Mouse (Mus musculus) forebrain, embryonic 12.5 days (tissue): ENCODE data around the gene AI597479. TPM values are rescaled to one million over a fixed set of nuclear protein-coding genes. Genes with fewer than 3 reads are reported as not detected.
A peak's percentile ranks its signal among the peaks of the same experiment; 100 is the strongest.

Experiments
- ATAC-seq: fragments of 200-750 bp; cut with Nextera tagmentation; 2 replicates; pipeline ENCODE4 v1.8.0; 2017; ENCODE audit warnings: moderate TSS enrichment; ENCODE audit not compliant: low FRiP score
- H3K27ac ChIP-seq: fragments of 300-500 bp; sonication (generic); 2 replicates; pipeline ENCODE4 v1.5.1; 2016; ENCODE audit warnings: mild to moderate bottlenecking
- H3K27me3 ChIP-seq: fragments of 300-500 bp; sonication (generic); 2 replicates; pipeline ENCODE4 v1.6.1; 2016; ENCODE audit warnings: mild to moderate bottlenecking
- H3K36me3 ChIP-seq: fragments of 300-500 bp; sonication (generic); replicated peaks from 2 replicates; pipeline ENCODE4 v1.6.1; 2016; ENCODE audit warnings: mild to moderate bottlenecking
- H3K4me1 ChIP-seq: fragments of 300-500 bp; sonication (generic); 2 replicates; pipeline ENCODE4 v1.6.1; 2016
- H3K4me2 ChIP-seq: fragments of 300-500 bp; sonication (generic); 2 replicates; pipeline ENCODE4 v1.6.1; 2016; ENCODE audit warnings: mild to moderate bottlenecking, moderate library complexity
- H3K4me3 ChIP-seq: fragments of 300-500 bp; sonication (generic); replicated peaks from 2 replicates; pipeline ENCODE4 v1.5.1; 2016; ENCODE audit warnings: mild to moderate bottlenecking
- H3K9ac ChIP-seq: fragments of 300-500 bp; sonication (generic); 2 replicates; pipeline ENCODE4 v1.6.1; 2016; ENCODE audit warnings: mild to moderate bottlenecking
- H3K9me3 ChIP-seq: fragments of 300-500 bp; sonication (generic); 2 replicates; pipeline ENCODE4 v1.6.1; 2016
- WGBS: fragments of 180-500 bp; shearing (Covaris S2); methylation state at CpG from one replicate; pipeline ENCODE4 v1.1.7; 2016; 5-methylcytosine and 5-hydroxymethylcytosine counted together
- polyA plus RNA-seq: library from polyadenylated mRNA; unstranded; fragments of >200 nt; fragmentation: Nextera tagmentation; extraction: Ambion mirVana; gene quantifications from 2 replicates; pipeline ENCODE4 v1.2.1, GENCODE M21; 2016

Gene AI597479
- polyA plus RNA-seq, 1 experiment from 2014 or later, result 42.9 TPM

DNA sequence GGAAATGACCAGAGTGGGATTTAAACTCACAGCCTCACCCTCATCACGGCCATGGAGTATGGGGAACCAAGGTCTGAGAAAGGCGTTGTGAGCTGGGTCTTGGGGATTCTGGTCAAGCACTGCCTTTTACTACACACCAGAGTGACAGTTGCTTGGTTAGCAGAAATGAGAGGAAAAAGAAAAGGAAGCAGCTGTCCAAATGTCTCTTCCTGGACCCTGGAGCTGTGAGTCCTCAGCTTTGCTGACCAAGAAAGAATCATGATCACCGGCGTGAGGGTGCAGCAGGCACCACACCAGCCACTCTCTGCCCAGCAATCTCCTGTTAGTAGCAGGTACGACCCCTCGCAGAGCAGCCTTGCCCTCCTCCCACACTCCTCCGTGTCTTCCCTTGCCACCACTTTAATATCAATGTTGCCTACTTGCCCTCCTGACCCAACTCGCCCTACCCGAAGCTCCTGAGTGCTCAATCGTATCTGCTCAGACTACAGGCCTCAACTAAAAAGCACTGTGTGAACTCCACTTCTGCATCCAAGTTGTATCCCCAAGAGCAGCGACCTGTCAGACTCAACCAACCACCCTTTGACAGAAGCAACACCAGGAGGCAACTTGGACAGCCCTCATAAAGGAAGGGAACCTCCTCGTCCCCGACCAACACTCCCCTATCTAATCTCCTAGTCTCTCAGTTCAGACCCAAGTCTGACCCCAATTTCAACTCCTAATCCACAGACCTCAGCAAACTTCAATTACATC is 7.0 kb upstream of the AI597479 start:
- peak overlapping the region; percentile 90 for H3K9ac ChIP-seq
- H3K4me3 ChIP-seq, result peak overlapping the region; percentile 79
- no peaks in the 10 kb centered on the region for H3K27me3 ChIP-seq
- ATAC-seq, result 0 out of 2 replicates have a peak, but pooled peaks have one; percentile 10
- no peaks in the 10 kb centered on the region for H3K36me3 ChIP-seq
- peak overlapping the region; percentile 88 for H3K4me2 ChIP-seq
- peak overlapping the region; percentile 76; the same call in 1 of the 2 replicates for H3K27ac ChIP-seq
- WGBS, result 54% methylated on average over 13 of the region's 13 CpGs
- peaks cover 16% of the 10 kb centered on the region for H3K4me1 ChIP-seq
- H3K9me3 ChIP-seq, result no peaks in the 10 kb centered on the region

DNA sequence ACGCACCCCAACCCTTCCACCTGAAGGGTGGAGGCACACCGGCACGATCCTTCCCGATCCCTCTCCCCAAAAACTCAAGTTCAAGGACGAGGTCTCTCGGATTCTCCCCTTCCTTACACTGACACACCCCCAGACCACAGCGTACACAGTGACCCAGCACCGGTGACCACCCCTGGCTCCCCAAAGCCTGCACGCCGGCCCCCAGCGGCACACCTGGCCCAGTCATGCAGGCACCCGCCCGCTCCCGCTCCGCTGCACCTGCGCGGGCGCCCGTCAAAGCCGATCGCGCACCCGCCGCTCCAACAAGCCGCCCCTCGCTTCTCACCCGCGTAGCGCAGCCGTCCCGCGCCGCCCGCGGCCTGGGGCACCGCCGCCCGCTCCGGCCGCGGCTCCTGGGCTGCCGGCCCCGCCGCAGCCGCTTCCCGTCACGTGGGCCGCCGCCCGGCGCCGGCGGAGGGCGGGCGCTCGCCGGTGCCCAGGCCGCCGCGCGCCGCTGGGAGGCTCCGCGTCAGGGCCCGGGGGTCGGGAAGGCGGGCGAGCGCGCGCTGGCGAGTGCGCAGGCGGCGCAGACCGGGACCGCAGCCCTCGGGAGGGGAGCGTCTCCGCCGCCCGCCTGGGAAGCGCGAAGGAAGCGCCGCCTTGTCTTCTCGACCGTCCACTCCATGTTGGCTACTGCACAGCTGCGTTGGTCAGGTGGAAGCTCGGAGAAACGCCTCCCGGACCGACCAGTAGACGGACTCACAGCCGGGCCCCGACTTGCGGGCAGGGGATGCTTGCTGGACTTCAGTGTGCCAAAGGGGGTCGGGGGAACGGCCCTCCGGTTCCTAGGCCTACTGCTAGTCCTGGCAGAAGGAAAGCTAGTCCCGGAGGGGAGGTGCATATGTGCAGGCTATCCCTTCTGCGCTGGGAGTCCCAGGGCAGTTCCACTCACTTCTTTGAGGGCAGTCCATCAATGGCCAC is 6.2 kb upstream of the AI597479 start:
- H3K4me1 ChIP-seq, result peaks cover 20% of the 10 kb centered on the region
- peak; percentile 89 for ATAC-seq
- peak overlapping the region; percentile 81 for H3K27ac ChIP-seq
- peak overlapping the region; percentile 88 for H3K4me2 ChIP-seq
- peak overlapping the region; percentile 90 for H3K9ac ChIP-seq
- under 1% methylated on average over 98 of the region's 102 CpGs for WGBS
- no peaks in the 10 kb centered on the region for H3K9me3 ChIP-seq
- no peaks in the 10 kb centered on the region for H3K36me3 ChIP-seq
- peak overlapping the region; percentile 79 for H3K4me3 ChIP-seq
- H3K27me3 ChIP-seq, result no peaks in the 10 kb centered on the region

DNA sequence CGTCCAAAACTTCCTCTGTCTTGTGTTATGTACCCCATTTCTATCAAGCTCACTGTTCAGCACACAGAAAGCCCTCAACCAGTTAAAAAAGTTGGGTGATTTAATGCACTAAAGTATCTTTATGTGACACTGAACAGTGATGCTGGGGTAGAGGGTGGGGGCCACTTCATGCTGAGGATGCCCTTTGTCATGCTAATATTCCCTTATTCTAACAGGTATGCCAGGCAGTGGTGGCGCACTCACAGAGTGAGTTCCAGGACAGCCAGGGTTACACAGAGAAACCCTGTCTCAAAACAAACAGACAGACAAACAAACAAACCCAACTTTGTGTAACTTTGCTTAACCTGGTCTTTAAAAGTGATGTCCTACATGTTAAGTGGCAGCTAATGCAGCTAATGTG is 4.3 kb upstream of the AI597479 start:
- no peak overlapping the region for H3K9ac ChIP-seq

DNA sequence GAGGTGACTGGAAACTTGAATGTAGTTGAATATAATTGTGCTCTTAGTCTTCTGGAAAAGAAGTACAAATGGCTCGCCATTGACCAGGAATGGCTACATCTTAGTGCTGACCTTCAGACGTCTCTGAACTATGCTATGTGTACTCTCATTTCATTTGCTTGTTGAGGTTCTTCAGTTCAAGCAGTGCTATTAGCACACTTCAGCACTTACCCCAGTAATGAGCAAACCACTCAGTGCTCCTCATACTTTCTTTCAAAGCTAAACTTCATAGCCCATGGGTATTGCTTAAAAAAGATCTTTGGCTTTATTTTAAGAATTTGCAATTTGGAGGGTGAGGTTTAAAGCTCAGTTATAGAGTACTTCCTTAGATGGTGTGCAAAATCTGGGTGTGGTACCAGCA is 10.2 kb downstream of the AI597479 start:
- H3K27me3 ChIP-seq, result no peaks in the 10 kb centered on the region
- peaks cover 56% of the 10 kb centered on the region for H3K36me3 ChIP-seq
- H3K9ac ChIP-seq, result no peak overlapping the region
- no peak for ATAC-seq
- H3K4me1 ChIP-seq, result no peaks in the 10 kb centered on the region
- H3K4me2 ChIP-seq, result no peak overlapping the region
- no peaks in the 10 kb centered on the region for H3K9me3 ChIP-seq
- 86% methylated on average over 2 of the region's 2 CpGs for WGBS
- H3K4me3 ChIP-seq, result no peak overlapping the region
- no peak overlapping the region for H3K27ac ChIP-seq

More for the DNA sequence above, 4.3 kb upstream of the AI597479 start:
- Histone ChIP-seq H3K27me3 (no peaks in the 10 kb centered on the region), H3K4me2 (no peak overlapping the region), H3K4me3 (no peak overlapping the region), H3K27ac (no peak overlapping the region), H3K9me3 (no peaks in the 10 kb centered on the region), H3K36me3 (no peaks in the 10 kb centered on the region), H3K4me1 (peaks cover 21% of the 10 kb centered on the region)
- WGBS, result 73% methylated on average over 2 of the region's 2 CpGs
- no peak for ATAC-seq

DNA sequence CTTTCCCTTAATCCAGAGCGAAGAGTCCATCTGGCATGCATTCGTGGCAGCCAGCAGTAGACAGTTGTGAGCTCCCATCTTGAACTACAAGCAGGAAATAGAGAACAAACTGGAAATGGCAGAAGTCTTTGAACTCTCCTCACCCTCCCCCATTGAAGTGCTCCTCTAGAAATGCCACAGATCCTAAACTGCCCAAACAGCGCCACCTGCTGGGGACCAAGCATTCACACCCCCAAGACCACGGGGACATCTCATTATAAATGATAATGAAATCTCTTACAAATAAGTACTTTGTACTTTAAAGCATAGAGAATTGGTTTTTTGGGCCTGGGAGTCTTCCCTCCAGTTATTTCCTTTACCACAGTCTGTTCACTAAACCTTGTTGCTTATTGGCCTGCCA is 12.0 kb downstream of the AI597479 start:
- H3K27ac ChIP-seq, result no peak overlapping the region
- 49% methylated on average over 4 of the region's 4 CpGs for WGBS
- H3K4me2 ChIP-seq, result no peak overlapping the region
- H3K4me3 ChIP-seq, result no peak overlapping the region
- no peaks in the 10 kb centered on the region for H3K9me3 ChIP-seq
- H3K27me3 ChIP-seq, result no peaks in the 10 kb centered on the region
- peaks cover 60% of the 10 kb centered on the region for H3K36me3 ChIP-seq
- no peak for ATAC-seq
- H3K9ac ChIP-seq, result no peak overlapping the region
- no peaks in the 10 kb centered on the region for H3K4me1 ChIP-seq

DNA sequence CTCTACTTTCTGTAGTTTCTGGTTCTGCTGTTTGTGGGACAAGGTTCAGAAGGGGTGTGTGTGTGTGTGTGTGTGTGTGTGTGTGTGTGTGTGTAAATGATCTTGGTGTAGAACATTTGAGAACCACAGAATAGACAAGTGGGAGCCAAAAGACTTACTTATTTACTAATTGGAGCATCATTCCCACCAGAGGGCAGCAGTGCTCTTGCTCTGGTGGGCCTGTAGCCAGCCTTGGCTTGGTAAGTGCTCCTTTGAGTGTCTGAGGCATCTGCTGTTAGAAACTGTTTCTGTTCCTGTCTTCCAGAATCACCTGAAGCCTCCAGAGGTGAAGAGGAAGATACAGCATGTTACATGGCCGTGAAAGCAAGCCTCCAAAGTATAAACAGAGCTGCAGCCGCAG is 14.4 kb downstream of the AI597479 start:
- no peaks in the 10 kb centered on the region for H3K27me3 ChIP-seq
- no peaks in the 10 kb centered on the region for H3K9me3 ChIP-seq
- H3K9ac ChIP-seq, result no peak overlapping the region
- no peak for ATAC-seq
- H3K36me3 ChIP-seq, result peaks cover 59% of the 10 kb centered on the region
- H3K4me2 ChIP-seq, result no peak overlapping the region
- no peak overlapping the region for H3K4me3 ChIP-seq
- no peaks in the 10 kb centered on the region for H3K4me1 ChIP-seq
- H3K27ac ChIP-seq, result no peak overlapping the region
- WGBS, result 87% methylated on average over 2 of the region's 2 CpGs

DNA sequence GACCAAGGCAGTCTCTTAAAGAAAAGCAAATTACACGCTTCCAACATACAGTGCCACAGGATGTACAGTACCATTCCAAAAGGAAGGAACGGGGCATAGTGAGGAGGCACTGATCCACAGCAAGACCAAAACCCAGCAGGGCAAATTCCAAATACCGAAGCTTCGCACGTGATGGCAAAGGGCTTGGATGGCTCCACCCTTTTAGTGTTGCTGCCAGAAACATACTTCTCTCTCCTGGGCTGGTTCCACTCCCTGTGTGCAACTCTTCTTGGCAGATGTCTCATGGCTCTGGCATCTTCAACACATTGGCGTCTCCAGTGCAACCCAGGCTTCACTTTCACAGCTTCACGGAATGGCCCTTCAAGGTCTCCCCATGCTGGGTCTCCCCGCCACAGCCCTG is 18.9 kb downstream of the AI597479 start:
- Histone ChIP-seq H3K4me3 (no peak overlapping the region), H3K4me2 (no peak overlapping the region), H3K27me3 (no peaks in the 10 kb centered on the region), H3K36me3 (peaks cover 41% of the 10 kb centered on the region), H3K27ac (no peak overlapping the region), H3K9me3 (no peaks in the 10 kb centered on the region), H3K4me1 (no peaks in the 10 kb centered on the region), H3K9ac (no peak overlapping the region)
- no peak for ATAC-seq
- 95% methylated on average over 8 of the region's 8 CpGs for WGBS

DNA sequence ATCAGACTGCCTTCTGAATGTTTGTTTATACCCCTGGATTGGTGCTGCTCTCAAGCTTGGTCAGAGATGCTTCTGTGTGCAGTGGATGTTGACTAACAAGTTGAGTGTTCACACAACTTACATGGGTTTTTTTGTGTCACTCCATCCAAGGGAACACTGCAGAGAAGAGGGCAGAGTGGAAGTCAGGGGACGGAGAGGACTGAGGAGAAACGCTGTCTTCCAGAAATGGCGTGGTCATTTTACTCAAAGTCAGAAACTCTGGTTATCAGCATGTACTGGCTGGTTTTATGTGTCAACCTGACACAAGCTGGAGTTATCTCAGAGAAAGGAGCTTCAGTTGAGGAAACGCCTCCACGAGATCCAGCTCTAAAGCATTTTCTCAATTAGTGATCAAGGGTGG is 22.4 kb downstream of the AI597479 start:
- no peak overlapping the region for H3K4me3 ChIP-seq
- H3K27ac ChIP-seq, result no peak overlapping the region
- no peak overlapping the region for H3K4me2 ChIP-seq
- H3K9me3 ChIP-seq, result no peaks in the 10 kb centered on the region
- H3K27me3 ChIP-seq, result no peaks in the 10 kb centered on the region
- peaks cover 23% of the 10 kb centered on the region for H3K36me3 ChIP-seq
- no peak overlapping the region for H3K9ac ChIP-seq
- H3K4me1 ChIP-seq, result no peaks in the 10 kb centered on the region
- 95% methylated on average over 5 of the region's 5 CpGs for WGBS
- no peak for ATAC-seq

DNA sequence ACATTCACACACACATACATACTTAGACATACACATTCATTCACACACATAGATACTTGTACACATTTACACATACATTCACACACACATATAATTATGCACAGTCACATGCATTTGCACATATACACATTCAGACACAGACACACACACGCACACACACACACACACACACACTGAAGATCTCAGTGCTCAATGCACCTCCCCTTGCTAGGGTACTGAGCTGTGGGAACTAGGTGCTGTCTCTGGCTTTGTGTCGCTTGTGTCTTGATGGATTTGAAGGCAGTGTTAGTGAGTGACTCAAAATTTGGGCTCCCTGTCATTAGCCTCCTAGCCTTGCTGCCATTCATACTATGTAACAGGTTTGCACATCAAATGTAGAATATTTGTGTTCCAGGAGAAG is 24.1 kb downstream of the AI597479 start:
- Histone ChIP-seq H3K27ac (no peak overlapping the region), H3K36me3 (peaks cover 12% of the 10 kb centered on the region), H3K4me3 (no peak overlapping the region), H3K27me3 (no peaks in the 10 kb centered on the region), H3K4me2 (no peak overlapping the region), H3K4me1 (no peaks in the 10 kb centered on the region), H3K9me3 (no peaks in the 10 kb centered on the region), H3K9ac (no peak overlapping the region)
- no peak for ATAC-seq
- 92% methylated on average over 2 of the region's 2 CpGs for WGBS

DNA sequence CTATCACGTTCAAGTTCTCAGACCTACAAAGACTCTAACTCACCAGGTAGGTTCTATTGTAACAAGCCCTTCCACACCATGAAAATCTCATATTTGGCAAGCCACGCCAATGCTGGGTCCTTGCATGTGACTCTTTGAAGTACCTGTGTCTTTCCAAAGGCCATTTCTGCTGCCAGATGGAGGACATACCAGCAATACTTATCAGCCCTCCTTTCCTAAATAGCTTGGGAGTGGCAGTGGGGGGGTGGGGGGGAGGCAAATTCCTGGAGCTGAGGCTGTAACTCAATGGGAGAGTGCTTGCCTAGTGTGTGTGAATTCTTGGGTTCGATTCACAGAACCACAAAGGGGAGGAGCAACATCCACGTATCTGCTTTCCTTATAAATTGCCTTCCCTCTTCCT is 26.2 kb downstream of the AI597479 start:
- H3K27ac ChIP-seq, result no peak overlapping the region
- no peak overlapping the region for H3K4me2 ChIP-seq
- H3K36me3 ChIP-seq, result no peaks in the 10 kb centered on the region; the same call in 1 of the 2 replicates
- no peak overlapping the region for H3K4me3 ChIP-seq
- no peaks in the 10 kb centered on the region for H3K4me1 ChIP-seq
- no peaks in the 10 kb centered on the region for H3K9me3 ChIP-seq
- WGBS, result 89% methylated on average over 4 of the region's 4 CpGs
- no peak for ATAC-seq
- H3K27me3 ChIP-seq, result no peaks in the 10 kb centered on the region
- no peak overlapping the region for H3K9ac ChIP-seq

DNA sequence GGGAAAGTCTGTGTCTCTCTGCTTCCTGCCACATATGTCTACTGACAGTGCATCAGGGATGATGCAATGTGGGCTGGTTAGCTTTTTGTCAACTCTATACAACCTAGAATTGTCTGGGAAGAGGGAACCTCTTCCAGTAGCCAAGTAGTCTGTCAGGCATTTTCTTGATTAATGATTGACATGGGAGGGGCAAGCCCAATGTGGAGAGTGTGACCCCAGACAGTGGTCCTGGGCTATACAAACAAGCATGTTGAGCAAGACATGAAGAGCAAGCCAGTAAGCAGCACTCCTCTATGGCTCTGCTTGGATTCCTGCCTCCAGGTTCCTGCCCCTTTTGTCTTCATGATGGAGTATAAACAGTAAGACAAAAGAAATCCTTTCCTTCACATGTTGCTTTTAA is 28.7 kb downstream of the AI597479 start:
- Histone ChIP-seq H3K9ac (no peak overlapping the region), H3K27ac (no peak overlapping the region), H3K9me3 (no peaks in the 10 kb centered on the region), H3K36me3 (no peaks in the 10 kb centered on the region), H3K4me1 (no peaks in the 10 kb centered on the region), H3K27me3 (no peaks in the 10 kb centered on the region), H3K4me2 (no peak overlapping the region), H3K4me3 (no peak overlapping the region)
- no peak for ATAC-seq

DNA sequence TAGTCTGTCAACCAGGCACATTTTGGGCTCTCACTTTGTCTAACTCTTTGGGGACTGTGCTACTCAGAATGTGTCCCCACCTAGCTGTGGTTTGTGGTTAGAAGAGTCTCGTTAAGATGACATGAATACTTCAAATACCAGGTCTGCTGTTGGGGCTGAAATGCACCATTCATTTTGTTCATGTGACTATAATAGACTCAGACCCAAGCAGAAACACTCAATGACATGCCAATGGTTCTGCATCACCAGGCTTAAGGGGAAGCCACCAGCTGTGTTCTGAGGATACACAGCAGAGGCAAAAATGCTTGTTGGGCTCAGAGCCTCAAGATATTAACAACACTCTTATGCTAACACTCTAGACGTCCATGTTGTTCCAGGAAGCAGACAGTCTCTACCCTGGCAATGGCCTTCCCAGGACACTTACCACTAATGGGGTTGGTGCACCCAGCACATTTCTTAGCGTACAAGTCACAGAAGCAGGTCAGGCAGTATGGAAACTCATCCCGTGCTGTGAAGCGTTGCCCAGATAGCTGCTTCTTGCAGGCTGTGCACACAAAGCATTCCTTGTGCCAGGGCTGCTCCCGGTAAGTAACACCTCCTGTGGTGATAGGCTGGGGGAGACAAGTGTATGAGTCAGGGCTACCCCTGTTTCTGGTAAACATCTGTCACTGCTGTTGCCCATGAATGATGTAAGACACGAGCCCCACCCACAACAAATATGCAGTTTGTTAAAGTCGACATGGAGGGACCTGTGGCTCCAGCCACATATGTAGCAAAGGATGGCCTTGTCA is 29.5 kb downstream of the AI597479 start:
- Histone ChIP-seq H3K4me3 (no peak overlapping the region), H3K4me2 (no peak overlapping the region), H3K36me3 (no peaks in the 10 kb centered on the region), H3K27ac (no peak overlapping the region), H3K4me1 (no peaks in the 10 kb centered on the region), H3K9ac (no peak overlapping the region), H3K9me3 (no peaks in the 10 kb centered on the region), H3K27me3 (no peaks in the 10 kb centered on the region)
- WGBS, result 74% methylated on average over 8 of the region's 8 CpGs
- ATAC-seq, result no peak
